Mouse (Mus musculus): ENCODE measurements around the gene Cir1. TPM values are rescaled to one million over a fixed set of nuclear protein-coding genes. Genes with fewer than 3 reads are reported as not detected.

Gene Cir1
- total RNA-seq (2021), result 18.6 and 22.0 TPM in 2 replicates
- long read RNA-seq, experiment 1, partial matches to known transcripts, result 2 of 32 reads
- long read RNA-seq, experiment 1, other reads (novel, unspliced or antisense), result 30 of 32 reads
- long read RNA-seq, experiment 2, partial matches to known transcripts, result 3 of 28 reads
- long read RNA-seq, experiment 2, other reads (novel, unspliced or antisense), result 25 of 28 reads

DNA sequence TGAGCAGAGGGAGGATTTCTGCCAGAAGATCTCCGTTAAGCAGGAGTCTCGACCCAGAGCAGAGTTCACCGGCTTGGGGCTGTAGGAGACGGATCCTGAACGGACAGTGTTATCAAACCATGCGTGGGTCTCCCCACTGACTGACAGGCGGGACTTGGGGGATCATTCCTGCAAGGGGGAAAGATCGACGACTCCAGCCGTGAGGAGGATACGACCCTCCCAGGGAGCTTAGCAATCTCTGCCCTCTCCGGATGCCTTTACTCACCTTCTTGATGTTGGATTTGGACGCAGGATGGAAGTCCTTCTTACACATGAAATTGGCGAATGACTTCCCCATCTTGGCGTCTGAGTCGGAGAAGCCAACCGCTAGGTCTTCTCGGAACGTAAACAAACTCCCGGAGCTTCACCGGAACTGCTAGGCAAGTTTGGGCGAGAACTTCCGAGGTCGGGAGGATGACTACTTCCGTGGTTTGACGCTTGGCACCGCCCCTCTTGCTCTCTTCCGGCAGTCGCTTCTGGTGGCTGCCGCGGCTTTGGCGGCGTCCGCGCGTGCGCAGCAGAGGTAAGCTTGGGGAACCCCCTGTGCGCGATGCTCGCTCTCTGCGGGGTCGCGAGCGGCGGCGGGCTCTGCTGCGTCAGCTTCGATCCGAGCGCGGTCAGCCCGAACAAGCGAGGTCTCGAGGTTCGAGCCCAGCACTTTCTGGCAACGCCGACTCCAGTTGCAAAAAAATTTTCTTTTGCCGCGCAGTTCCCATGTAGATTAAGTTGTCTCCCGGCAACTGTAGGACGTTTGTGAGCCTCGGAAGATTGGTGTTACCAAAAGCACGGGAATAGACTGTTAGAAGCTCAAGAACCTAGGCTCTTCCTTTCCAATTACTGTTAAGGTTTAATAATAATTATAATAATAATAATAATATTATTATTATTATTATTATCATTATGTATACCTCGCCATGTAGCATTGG lies at the start of gene Cir1, which contains the start of gene Scrn3:
Gene Cir1, minus strand, starts transcription at position 550 of the 965 bp plus-strand sequence.
Gene Scrn3, plus strand, starts transcription at position 450 of the 965 bp plus-strand sequence.
- DNase-seq, result peak; percentile 97

DNA sequence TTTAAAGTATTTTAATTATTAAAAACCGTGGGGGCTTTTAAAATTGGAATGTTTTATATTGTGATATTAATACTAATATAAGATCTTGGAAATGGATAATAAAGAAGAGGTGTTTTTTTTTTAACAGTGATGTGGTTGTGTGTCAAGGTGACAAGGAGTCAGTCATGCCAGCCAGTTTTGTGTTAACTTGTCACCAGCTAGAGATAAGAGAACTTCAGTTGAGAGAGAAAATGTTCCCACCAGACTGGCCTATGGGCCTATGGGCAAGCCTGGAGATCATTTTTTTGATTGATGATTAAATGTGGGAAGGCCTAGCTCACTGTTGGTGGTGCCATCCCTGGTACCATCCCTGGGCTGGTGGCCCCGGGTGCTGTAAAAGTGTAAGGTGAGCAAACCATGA lies 48.0 kb upstream of the Cir1 start:
- no peak for DNase-seq

DNA sequence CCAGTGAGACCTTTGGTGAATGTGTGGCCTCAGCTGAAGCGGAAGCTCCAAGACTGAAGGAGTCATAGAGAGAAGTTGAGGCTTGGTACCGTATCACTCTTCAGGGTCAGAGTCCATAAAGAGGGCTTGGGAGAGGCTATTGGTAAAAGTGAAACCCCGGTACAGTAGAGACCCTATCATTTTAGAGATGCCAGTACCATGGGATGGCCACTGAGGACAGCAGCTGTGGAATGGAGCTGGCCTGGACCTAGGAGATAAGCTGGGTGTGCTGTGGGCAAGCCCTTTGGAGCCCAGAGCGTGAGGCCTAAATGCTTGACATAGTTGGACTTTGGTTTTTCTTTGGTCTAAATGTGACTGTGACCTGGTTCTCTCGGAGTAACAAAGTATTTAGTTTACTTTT lies 47.4 kb upstream of the Cir1 start:
- no peak for DNase-seq

DNA sequence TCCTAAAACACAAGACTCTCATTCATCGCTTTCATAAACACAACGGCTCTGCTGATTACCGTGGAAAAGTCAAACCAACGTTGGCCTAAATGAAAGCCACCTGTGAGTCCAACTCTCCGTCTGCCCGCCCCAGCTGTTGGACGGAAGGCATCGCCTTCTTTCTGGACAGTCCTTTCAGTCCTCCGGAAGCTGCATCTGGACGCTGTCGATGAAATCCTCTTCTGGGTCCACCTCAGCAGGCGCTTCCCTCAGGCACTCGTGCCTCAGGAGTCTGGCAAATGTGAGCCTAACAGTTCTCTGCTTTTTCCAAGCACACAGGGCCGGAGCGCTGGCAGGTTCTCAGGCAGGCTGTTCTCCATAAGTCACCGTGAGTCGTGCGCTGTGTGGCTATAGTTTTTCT lies 44.5 kb upstream of the Cir1 start:
- no peak for DNase-seq

DNA sequence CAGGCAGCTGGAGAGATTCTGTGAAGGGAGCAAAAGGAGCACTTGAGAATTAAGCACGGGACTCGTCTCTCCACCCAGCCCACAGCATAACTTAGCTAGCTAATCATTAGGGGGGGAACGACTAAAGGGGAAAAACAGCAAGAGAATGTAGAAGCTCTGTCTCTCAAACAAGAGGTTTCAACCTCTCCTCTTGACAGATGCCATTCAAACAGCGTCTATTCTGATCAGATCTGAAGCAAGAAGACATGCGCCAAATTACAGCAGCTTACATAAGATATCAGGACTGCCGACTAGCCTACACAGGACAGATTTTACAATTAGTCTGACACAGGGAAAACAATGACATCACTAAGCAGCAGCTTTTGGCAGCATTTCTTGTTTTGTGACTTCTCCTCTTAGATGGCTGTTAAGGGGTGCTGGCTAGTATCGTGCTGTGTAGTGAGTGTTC lies 39.5 kb upstream of the Cir1 start:
- no peak for DNase-seq

DNA sequence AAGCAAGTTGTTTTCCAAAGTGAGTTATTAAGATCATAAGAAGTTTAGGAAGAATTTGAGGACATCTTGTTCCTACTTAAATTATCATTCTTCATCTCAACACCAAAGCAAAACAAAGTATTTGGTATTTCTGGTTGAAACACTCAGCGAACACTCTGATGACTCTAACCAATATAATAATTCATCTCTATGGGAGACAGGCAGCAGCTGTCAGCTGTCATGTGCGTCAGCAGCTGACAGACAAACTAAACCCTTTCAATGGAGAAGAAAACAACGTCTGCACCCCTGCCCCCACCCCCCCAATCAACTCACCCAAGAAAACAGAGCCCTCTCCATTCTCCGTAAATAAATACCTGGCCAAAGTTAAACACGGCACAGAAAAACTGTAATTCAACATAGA lies 39.0 kb upstream of the Cir1 start:
- no peak for DNase-seq

DNA sequence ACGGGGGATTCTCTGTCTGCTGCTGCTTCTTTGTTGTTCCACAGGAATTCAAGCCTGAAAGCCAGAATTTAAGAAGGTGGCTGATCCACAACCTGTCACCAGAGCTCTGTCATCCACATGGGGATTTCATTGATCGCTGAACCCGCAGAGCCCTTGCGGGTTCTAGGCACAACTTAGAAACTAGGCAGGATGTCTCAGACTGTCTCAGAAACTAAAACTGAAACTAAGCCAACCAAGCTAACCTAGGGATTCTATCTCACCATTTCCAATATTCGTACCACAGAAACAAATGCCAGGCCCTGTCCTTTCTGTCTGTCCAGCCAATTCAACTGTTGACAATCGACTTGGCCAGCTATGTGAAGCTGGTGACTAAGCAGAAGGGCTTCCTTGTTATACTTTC lies 35.7 kb upstream of the Cir1 start:
- no peak for DNase-seq

DNA sequence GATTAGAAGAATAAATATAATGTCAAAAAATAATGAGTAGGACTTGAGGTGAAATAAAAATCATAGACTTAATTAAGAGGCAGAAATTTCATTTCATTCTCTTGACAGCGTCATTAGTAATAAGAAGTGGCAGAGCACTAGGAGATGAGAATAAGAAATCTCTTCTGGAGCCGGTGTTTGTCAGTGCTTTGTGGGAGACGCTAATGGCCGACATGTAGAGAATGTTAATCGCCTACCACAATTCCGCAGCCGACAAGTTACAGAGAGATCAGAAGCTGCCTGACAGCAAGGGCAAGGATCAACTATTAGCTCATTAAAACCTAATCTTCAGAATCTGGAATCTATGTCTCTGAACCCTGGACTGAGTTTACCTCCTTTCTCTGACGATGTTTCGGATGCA lies 35.3 kb upstream of the Cir1 start:
- no peak for DNase-seq

DNA sequence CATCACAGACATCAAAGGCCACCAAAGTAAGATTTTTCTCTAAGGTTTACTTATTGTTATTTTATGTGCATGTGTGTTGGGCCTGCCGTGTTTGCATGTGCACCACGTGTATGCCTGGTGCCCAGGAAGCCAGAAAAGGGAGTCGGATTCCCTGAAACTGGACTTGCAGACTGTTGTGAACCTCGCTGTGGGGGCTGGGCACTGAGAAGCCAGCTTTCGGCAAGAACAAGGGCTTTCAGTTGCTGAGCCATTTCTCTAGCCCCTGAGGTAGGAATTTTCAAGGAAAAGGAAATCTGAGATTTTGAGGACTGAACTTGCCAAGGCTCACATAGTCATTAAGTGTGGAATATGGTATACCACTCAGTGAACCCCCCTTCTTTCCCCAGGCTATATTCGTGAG lies 34.6 kb upstream of the Cir1 start:
- DNase-seq, result no peak

DNA sequence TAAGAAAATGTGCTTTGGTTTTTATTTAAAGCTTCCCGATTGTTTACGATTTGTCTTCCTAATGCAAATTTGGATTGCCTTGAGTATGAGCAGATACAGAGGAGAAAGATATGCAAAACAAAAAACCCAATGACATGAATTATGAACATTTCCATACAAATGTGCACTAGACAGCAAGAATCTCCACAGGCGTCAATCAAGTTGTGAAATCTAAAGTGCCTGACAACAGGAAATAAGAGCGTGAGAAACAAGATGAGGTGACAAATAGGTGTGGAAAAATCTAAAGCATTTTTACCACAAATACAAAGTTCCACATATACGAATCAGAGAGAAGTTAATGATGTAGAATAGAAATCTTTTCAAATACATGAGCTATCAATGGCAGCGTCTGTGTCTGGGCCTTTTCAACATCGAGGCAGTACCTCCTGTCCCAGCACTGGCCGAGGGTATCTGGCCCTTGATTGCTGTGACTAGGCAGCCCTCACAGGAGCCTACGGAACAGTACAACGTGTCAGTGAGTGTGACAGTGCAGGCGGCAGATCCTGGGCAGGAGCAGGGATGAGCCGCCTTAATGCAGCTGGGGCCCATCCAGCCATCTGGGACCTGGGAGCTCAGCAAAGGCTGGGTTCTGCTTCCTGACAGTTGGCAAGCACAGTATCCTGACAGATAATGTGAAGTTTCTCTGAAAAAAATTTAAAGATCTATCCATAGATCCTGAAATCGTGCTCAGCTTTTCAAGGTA lies 34.0 kb upstream of the Cir1 start:
- DNase-seq, result no peak

DNA sequence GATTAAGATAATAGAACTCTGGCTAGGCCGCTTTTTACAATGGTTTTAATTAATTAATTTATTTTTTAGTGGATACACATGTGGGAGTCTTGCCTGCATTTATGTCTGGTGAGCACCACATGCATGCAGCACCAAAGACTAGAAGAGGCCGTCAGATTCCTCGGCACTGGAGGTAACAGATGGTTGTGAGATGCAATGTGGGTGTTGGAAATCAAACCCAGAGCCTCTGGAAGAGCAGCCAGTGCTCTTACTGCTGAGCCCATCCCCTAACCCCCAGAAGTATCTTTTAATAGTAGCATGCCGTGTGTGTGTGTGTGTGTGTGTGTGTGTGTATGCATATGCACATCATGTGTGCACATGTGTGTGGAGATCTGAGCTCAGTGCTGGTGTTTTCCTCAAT lies 32.7 kb upstream of the Cir1 start:
- DNase-seq, result no peak

DNA sequence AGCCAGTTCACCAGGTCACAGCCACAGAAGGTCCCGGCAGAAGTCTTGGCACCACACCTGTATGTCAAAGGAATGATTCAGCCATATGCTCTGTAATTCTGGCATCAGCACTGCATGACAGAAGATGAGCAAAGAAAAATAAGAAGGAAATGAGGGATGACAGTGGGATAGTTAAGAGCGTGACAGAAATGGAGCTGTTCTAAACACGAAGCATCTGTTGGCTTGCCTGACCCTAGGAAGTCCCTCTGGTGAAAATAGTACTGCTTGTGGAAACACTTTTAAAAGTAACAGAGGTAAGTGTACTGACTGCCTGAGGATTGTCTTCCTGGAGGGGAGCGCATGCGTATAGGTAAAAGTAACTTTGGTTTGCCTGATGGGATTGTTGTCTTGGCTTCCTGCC lies 31.2 kb upstream of the Cir1 start:
- DNase-seq, result no peak

DNA sequence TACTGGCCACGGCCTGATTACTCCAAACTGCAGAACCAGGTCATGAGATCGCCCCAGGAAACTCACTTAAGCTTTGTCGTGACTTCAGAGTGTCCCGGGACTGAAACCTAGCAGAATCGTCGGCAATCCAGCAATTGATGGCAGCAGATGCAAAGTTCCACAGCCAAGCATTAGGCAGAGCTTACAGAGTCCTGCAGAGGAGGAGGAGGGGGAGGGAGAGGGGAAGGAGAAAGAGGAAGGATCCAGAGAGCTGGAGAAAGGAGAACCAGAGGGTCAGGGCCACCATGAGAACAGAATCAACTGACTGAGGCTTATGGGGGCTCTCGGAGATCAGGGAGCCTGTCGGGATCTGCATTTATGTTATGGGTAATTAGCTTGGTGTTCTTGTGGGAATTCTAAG lies 25.9 kb upstream of the Cir1 start:
- DNase-seq, result no peak

DNA sequence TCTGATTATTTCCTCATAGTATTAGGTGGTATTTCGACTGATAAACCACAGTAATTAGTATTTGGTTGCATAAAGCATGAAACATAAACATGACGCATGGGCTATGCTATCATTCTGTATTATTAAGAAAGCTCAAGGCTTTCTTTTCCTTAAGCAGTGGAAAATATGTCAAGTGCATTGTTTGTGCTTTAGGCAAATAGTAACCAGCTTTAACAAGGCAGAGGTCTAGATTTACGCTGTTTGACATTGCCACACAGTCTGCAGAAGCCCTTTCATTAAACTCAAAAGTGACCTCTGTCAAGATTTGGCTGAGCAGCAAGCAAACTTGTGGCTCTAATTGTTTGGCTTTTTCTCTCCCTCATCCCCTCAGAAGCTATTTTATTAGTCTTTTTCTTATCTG lies 23.4 kb upstream of the Cir1 start:
- no peak for DNase-seq

DNA sequence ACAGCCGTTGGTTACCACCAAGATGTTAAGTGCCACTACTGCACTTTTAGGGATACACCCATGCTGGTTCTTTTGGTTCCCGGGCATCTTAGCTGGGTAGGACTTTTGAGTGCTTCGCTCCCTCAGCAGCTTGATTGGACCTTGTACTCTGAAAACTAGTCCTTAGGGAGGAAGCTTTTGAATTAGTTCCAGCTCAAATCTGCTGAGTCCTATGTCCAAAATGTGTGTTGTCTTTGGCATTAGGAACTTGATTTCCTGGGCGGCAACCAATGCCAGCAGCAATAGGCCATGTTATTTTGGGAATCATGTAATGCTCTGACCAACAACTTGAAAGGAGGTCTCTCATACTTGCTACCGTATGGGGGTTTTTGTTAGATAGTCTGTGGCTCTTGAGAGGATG lies 13.4 kb upstream of the Cir1 start:
- DNase-seq, result peak; percentile 21

DNA sequence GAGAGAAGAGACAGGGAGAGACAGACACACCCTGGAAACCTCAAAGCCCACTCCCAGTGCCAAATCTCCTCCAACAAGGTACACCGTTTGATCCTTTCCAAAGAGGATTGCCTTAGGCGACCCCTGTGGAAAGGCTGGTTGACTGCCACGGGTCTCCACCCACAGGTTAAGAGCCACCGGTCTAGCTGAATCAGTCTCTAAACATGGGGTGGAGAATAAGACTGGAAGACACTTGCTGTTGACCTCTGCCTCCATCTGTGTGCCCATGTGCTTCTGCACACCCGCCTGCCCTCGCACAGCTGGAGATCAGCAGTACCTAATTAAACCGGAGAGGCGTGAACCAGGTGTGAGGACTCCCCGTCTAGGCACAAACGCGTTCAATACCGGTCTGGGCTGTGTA lies 10.5 kb upstream of the Cir1 start:
- no peak for DNase-seq

DNA sequence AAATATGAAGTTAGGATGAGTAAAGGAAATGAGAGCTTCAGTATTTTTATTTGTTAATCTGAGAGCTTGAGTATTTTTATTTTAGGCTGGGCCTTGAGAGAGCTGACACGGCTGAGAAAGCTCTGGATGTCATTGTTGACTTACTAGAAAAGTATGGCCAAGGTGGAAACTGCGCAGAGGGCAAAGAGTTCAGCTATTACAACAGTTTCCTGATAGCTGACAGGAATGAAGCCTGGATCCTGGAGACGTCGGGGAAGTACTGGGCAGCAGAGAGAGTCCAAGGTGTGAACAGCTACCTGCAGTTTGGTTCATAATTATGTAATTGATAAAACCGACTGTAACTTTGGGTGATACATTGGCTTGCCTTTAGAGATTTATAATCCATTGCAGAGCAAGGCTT lies 6.7 kb upstream of the Cir1 start:
- DNase-seq, result no peak

DNA sequence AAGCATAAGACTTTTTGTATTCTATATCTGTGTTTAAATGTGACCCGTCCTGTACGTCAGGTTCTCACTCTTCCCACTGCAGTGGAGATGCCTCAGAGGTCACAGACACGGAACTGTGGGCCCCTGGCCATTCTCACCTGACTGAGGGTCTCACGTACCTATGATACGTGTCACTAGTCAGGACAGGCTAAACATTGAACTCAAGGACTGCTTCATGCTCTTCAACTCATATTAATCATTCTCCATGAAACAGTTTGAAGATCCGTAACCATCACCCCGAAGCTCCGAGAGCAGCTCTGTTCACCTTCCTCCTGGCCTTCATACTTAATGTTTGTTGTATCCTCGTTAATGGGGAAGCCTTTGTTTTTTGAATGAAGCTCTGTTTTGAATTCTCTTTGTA lies 4.9 kb upstream of the Cir1 start:
- DNase-seq, result no peak

DNA sequence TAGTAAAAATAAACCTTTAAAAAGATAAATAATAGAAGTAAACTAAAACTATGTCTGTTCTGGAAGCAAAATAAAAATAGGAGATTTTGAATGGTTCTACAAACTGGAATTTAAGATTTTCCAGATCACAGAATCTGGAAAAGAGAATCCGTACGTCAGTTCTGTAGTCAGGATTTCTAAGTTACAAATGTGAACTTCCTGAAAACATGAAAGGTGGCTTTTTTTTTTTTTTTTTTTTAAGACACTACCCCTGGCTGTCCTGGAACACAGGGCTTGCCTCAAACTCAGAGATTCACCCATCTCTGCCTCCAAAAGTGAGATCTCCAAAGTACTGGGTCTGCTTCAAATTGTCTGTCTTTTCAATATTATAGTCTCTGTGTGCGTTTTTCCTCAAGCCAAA lies 1.8 kb upstream of the Cir1 start:
- no peak for DNase-seq

DNA sequence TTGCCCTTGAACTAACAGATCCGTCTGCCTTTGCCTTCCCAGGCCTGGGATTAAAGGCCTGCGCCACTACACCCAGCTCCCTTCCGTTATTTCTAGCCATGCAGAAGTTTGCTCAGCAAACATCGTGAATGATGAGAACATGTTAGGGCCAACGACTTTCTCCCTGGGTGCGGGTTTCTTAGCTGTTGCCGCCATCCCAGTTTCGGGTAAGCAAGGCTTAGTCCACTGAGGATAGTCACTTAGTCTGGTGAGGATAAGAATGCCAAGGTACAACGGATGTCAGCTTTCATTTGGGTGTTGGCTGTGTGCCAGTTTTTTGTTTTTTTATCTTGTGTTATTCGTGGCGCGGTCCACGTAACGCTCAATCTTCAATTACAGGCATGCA lies 608 bp upstream of the Cir1 start:
- peak; percentile 58 for DNase-seq

DNA sequence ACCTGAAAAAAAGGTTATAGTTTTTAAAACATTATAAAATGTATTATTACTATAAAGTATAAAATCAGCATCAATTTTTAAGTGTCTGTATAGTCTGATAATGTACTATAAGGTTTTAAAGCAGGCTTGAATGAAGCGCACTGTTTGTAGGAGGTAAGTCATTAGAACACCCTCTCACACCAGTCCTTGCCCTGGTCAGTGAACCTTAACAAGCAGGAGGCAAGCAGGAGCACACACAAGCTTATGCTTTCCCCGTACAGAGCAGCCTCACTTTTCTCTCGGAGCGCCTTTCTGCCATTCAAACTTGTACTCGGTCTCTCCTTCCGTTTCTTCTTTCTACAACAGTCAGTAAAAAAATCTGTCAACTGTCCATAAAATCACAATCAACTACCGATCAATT lies 6.5 kb downstream of the Cir1 start:
- DNase-seq, result no peak

DNA sequence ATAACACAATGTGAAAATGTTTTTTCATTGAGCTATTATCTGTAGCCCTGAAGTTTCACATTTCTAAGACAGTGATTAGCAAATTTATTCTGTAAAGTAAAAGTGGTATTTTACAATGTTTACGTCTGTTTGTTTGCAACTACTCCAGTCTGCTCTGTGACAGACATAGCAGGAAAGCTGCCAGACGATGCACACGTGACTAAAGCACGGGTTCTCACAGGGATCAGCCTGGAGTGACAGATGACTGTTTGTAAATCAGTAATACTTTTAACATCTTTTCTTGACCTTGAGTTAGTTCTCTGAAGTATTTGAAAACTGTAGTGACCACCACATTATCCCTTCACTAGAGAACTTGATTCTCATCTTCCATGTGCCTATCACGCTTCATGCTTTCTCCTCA lies 8.0 kb downstream of the Cir1 start:
- no peak for DNase-seq

DNA sequence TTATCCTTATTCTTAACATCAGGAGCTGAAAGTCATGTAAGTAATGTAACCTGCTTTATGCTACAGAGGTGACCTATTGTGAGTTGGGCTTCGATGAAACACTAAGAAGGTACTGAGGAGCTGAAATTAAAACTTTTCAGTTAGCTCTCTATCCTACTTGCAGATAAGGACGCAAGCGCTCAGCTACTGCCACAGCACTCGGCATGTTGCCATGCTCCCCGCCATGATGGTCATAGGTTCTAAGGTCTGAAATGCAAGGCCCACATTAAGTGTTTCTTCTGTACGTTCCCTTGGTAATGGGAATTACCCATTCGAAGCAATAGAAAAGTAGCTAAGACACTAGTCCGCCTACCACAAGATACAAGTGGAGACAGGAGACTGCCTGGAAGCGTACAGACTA lies 9.8 kb downstream of the Cir1 start:
- no peak for DNase-seq

Measured in adrenal gland, postnatal 14 days (tissue).